Mouse (Mus musculus): ENCODE results near the gene Tyw1.

DNA sequence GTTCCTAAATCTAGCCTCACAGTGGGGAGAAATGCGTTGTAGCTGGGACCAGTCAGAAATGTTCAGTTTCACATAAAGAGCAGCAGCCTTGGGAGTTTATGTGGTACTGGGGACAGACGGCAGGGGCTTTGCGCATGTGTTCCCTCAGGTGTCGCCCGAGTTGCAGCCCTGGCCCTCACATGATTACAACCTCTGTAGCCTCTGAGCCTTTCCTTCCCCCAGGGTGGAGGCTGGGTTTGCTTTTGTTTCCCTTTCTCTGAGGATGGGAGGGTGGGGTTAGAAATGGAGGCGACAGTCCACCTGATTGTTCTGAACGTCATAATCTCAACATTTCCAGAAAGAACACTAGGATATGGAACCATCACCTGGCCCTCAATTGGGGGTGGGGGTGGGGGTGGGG, 52.5 kb downstream of the Tyw1 start:
- no peak for TF ChIP-seq POLR2A (IDR thresholded peaks at IDR 0.05; ENCODE audit: low read depth, low read length)
- TF ChIP-seq CTCF (IDR thresholded peaks at IDR 0.05; ENCODE audit: borderline replicate concordance, insufficient read depth, low read length), result no peak

Data from embryonic fibroblast, embryonic 13.5 days (primary cell).